Mouse (Mus musculus) MEL (cell line): Measurements from ENCODE around the gene Plk1.

Experiments used
- CTCF ChIP-seq, 3 experiments: IDR thresholded peaks in 2 of 3; conservative IDR thresholded peaks in 1 of 3; 2 replicates each; pipeline ENCODE4 v1.5.1; 2011 to 2012; ENCODE audit warnings: low read length in 3 of 3, low read depth in 2 of 3, mild to moderate bottlenecking in 2 of 3, improper control_type of control experiment in 1 of 3, inconsistent platforms in 1 of 3, mixed read lengths in 1 of 3, moderate library complexity in 1 of 3; ENCODE audit not compliant: control insufficient read depth in 1 of 3, insufficient read depth in 1 of 3, poor library complexity in 1 of 3, severe bottlenecking in 1 of 3
- EP300 ChIP-seq, 2 experiments: IDR thresholded peaks; 2 replicates each; pipeline ENCODE4 v1.6.1; 2011; ENCODE audit warnings: improper control_type of control experiment in 2 of 2, low read length in 2 of 2, low read depth in 1 of 2, mild to moderate bottlenecking in 1 of 2
- GATA1 ChIP-seq: IDR thresholded peaks from 2 replicates; pipeline ENCODE4 v1.6.1; 2011; ENCODE audit warnings: low read depth, low read length, improper control_type of control experiment
- HCFC1 ChIP-seq: IDR thresholded peaks from 2 replicates; pipeline ENCODE4 v1.6.1; 2012; ENCODE audit warnings: low read depth, mild to moderate bottlenecking, inconsistent platforms, low read length, improper control_type of control experiment, moderate library complexity
- MAZ ChIP-seq: IDR thresholded peaks from 2 replicates; pipeline ENCODE4 v1.6.1; 2012; ENCODE audit warnings: low read depth, mild to moderate bottlenecking, inconsistent platforms, low read length, improper control_type of control experiment
- MXI1 ChIP-seq: IDR thresholded peaks from 2 replicates; pipeline ENCODE4 v1.6.1; 2011; ENCODE audit warnings: mild to moderate bottlenecking, low read depth, low read length, improper control_type of control experiment
- NELFE ChIP-seq: IDR thresholded peaks from 2 replicates; pipeline ENCODE4 v1.6.1; 2011; ENCODE audit warnings: low read depth, low read length, improper control_type of control experiment
- POLR2A ChIP-seq, 2 experiments: IDR thresholded peaks; 2 replicates each; pipeline ENCODE4 v1.6.1; 2011 to 2012; ENCODE audit warnings: low read length in 2 of 2, mild to moderate bottlenecking in 2 of 2, control low read depth in 1 of 2, improper control_type of control experiment in 1 of 2, low read depth in 1 of 2, moderate library complexity in 1 of 2; ENCODE audit not compliant: control insufficient read depth in 1 of 2, insufficient read depth in 1 of 2, poor library complexity in 1 of 2
- RCOR1 ChIP-seq: IDR thresholded peaks from 2 replicates; pipeline ENCODE4 v1.6.1; 2012; ENCODE audit warnings: low read depth, mild to moderate bottlenecking, inconsistent platforms, low read length, improper control_type of control experiment
- UBTF ChIP-seq: IDR thresholded peaks from 2 replicates; pipeline ENCODE4 v1.6.1; 2012; ENCODE audit warnings: low read depth, mild to moderate bottlenecking, inconsistent platforms, low read length, improper control_type of control experiment, moderate library complexity, borderline replicate concordance; ENCODE audit not compliant: insufficient read depth
- ZMIZ1 ChIP-seq: IDR thresholded peaks from 2 replicates; pipeline ENCODE4 v1.6.1; 2012; ENCODE audit warnings: low read depth, mild to moderate bottlenecking, inconsistent platforms, low read length, improper control_type of control experiment, moderate library complexity

DNA sequence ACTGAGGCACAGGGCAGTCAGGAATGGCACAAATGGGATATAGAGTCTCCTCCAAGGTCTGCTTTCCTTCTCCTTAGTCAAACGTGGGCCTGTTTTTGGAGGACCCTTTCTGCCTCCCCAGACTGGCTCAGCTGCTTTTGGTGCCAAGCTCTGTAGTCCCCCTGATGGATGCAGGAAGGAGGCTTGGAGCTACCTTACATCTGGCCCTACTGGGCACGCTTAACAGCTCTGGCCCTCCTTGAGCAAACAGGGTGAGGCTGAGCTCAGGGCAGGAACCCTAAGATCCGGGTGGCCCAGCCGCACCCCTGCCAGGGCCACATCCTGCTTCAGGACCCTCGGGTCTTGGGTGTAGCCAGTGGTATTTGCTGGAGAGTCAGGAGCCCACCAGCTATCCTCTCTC, 25.3 kb downstream of the Plk1 start:
- TF ChIP-seq HCFC1 (no peak), RCOR1 (no peak), POLR2A (IDR thresholded peaks at IDR 0.05; ENCODE audit: control insufficient read depth in 1 of 2, insufficient read depth in 1 of 2, low read depth in 1 of 2, low read length in 2 of 2, poor library complexity in 1 of 2) (no peak), CTCF (IDR thresholded peaks at IDR 0.05 in 2 of 3, conservative IDR thresholded peaks at IDR 0.05 in 1 of 3; ENCODE audit: control insufficient read depth in 1 of 3, insufficient read depth in 1 of 3, low read depth in 2 of 3, low read length in 3 of 3, poor library complexity in 1 of 3, severe bottlenecking in 1 of 3) (no peak), ZMIZ1 (no peak), MAZ (no peak), MXI1 (no peak), NELFE (no peak), UBTF (no peak), GATA1 (no peak), EP300 (IDR thresholded peaks at IDR 0.05; ENCODE audit: low read depth in 1 of 2, low read length in 2 of 2) (no peak)
